Mouse (Mus musculus): ENCODE results near the gene Traf3ip3. TPM values are rescaled to one million over a fixed set of nuclear protein-coding genes. Genes with fewer than 3 reads are reported as not detected.

The Traf3ip3 gene
- polyA plus RNA-seq, 1 experiment from 2014 or later = 3.0 TPM

DNA sequence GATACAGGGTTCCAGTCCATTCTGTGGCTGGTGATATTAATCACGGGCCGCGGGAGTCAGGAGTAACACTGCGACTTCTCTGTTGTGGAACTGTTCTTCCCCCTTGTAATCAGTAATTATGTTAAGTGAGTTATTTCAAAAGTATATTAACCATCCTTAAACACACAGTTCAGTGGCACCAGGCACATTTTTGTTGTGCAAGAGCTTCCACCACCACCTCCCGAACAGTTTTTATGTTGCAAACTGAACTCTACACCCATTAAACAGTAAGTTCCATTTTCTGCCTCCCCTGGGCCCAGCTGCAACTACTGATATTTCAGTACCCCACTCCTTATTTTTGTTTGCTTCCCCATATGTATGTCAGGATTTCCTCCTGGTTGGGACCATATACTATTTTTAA lies 28.1 kb upstream of the Traf3ip3 start:
- TF ChIP-seq EP300 (IDR thresholded peaks at IDR 0.05) (no peak), CTCF (IDR thresholded peaks at IDR 0.05) (no peak)
- no peaks in the 10 kb centered on the region for H3K9me3 ChIP-seq (ENCODE audit: low read length)
- H3K9ac ChIP-seq (replicated peaks; ENCODE audit: low read depth) = no peak overlapping the region
- H3K27me3 ChIP-seq (replicated peaks; ENCODE audit: insufficient read depth, low read length) = no peaks in the 10 kb centered on the region
- ATAC-seq = no peak
- H3K4me2 ChIP-seq (replicated peaks; ENCODE audit: low read depth, low read length) = no peak overlapping the region
- no peak overlapping the region for H3K4me3 ChIP-seq (ENCODE audit: low read depth, low read length)
- no peaks in the 10 kb centered on the region for H3K36me3 ChIP-seq (ENCODE audit: insufficient read depth, low read length)
- peaks cover 7% of the 10 kb centered on the region; the same call in 1 of the 2 replicates for H3K4me1 ChIP-seq (ENCODE audit: insufficient read depth, low read depth, low read length)
- WGBS = 78% methylated on average over 5 of the region's 5 CpGs
- H3K27ac ChIP-seq (ENCODE audit: low read length) = no peak overlapping the region
- no peak for DNase-seq (ENCODE audit: low spot score)

DNA sequence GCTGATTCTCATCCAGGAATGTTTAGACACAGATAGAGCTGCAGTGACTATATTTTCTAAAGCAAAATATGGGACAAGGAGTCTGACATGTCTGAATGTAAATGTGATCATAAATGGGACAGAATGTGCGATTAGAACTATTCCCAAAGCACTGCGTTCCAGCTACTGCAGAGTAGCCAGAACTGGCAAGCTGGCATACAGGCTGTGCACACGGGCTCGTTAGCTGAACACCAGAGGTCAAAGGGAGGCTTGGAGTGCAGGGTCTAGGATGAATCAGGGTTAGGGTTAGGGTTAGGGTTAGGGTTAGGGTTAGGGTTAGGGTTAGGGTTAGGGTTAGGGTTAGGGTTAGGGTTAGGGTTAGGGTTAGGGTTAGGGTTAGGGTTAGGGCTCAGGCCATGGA lies 26.0 kb upstream of the Traf3ip3 start:
- Histone ChIP-seq H3K27me3 (replicated peaks; ENCODE audit: insufficient read depth, low read length) (no peaks in the 10 kb centered on the region), H3K9me3 (ENCODE audit: low read length) (no peaks in the 10 kb centered on the region), H3K4me2 (replicated peaks; ENCODE audit: low read depth, low read length) (no peak overlapping the region), H3K36me3 (ENCODE audit: insufficient read depth, low read length) (no peaks in the 10 kb centered on the region), H3K4me3 (ENCODE audit: low read depth, low read length) (no peak overlapping the region), H3K9ac (replicated peaks; ENCODE audit: low read depth) (no peak overlapping the region), H3K27ac (ENCODE audit: low read length) (no peak overlapping the region), H3K4me1 (ENCODE audit: insufficient read depth, low read depth, low read length) (peaks cover 7% of the 10 kb centered on the region; the same call in 1 of the 2 replicates)
- WGBS = 74% methylated on average over 4 of the region's 4 CpGs
- ATAC-seq = no peak
- TF ChIP-seq CTCF (IDR thresholded peaks at IDR 0.05) (no peak), EP300 (IDR thresholded peaks at IDR 0.05) (no peak)
- no peak for DNase-seq (ENCODE audit: low spot score)

DNA sequence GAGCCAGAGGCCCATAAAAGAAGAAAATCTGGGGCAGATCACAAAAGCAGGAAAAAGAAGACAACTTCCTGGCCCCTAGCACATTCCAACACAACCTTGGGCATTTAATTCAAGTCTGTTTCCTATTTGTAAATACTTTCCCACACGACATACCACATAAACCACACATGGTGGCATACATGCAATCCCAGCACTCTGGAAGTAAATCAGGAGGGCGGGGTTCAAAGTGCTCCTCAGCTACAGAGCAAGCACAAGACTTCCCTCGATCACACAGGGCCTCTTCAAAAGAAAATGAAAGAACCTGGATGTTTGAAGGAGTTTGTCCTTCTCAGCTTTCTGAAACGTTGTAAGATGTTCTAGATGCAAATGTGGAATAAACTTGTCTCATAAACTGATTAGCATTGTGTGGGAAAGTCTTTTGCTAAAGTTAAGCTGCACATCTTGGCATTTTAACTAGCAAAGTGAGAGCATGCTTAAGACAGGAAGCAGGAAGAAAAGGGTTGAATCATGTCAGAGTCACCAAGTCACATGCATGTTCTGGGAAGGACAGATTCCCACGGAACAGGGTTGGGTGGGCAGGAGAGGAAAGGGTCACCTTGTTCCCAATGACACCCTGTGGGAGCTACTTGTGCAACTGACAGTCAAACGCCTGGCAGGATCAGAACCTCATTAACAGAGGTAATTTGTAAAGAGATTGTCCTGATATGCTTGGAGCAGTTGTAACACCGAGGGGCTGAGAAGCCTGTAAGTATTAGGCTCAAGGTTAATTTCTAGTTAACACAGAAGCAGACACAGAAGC lies 25.4 kb upstream of the Traf3ip3 start:
- H3K9me3 ChIP-seq (ENCODE audit: low read length) = no peaks in the 10 kb centered on the region
- WGBS = 32% methylated on average over 7 of the region's 7 CpGs
- H3K4me3 ChIP-seq (ENCODE audit: low read depth, low read length) = no peak overlapping the region
- no peaks in the 10 kb centered on the region for H3K36me3 ChIP-seq (ENCODE audit: insufficient read depth, low read length)
- peak overlapping the region; percentile 14; the same call in 1 of the 2 replicates for H3K27ac ChIP-seq (ENCODE audit: low read length)
- ATAC-seq (no peak), DNase-seq (ENCODE audit: low spot score) (peak; percentile 28)
- H3K9ac ChIP-seq (replicated peaks; ENCODE audit: low read depth) = no peak overlapping the region
- H3K4me2 ChIP-seq (replicated peaks; ENCODE audit: low read depth, low read length) = no peak overlapping the region
- peaks cover 7% of the 10 kb centered on the region; the same call in 1 of the 2 replicates for H3K4me1 ChIP-seq (ENCODE audit: insufficient read depth, low read depth, low read length)
- TF ChIP-seq CTCF (IDR thresholded peaks at IDR 0.05) (no peak), EP300 (IDR thresholded peaks at IDR 0.05) (no peak)
- H3K27me3 ChIP-seq (replicated peaks; ENCODE audit: insufficient read depth, low read length) = no peaks in the 10 kb centered on the region

- Histone ChIP-seq H3K27ac (ENCODE audit: low read length) (no peak overlapping the region), H3K4me2 (replicated peaks; ENCODE audit: low read depth, low read length) (no peak overlapping the region)
Measured at GRCm38 (mm10) chr1:193226114-193226513, 24.6 kb upstream of the Traf3ip3 start.

GRCm38 (mm10) chr1:193225531-193225930 lies 24.0 kb upstream of the Traf3ip3 start:
- H3K4me1 ChIP-seq (ENCODE audit: insufficient read depth, low read depth, low read length) = peaks cover 7% of the 10 kb centered on the region; the same call in 1 of the 2 replicates
- H3K9me3 ChIP-seq (ENCODE audit: low read length) = no peaks in the 10 kb centered on the region
- 57% methylated on average over 3 of the region's 3 CpGs for WGBS
- no peak for DNase-seq (ENCODE audit: low spot score)
- H3K4me3 ChIP-seq (ENCODE audit: low read depth, low read length) = no peak overlapping the region
- no peak overlapping the region for H3K9ac ChIP-seq (replicated peaks; ENCODE audit: low read depth)
- TF ChIP-seq CTCF (IDR thresholded peaks at IDR 0.05) (no peak), EP300 (IDR thresholded peaks at IDR 0.05) (no peak)
- H3K4me2 ChIP-seq (replicated peaks; ENCODE audit: low read depth, low read length) = no peak overlapping the region
- no peak for ATAC-seq
- H3K27ac ChIP-seq (ENCODE audit: low read length) = no peak overlapping the region
- no peaks in the 10 kb centered on the region for H3K36me3 ChIP-seq (ENCODE audit: insufficient read depth, low read length)
- H3K27me3 ChIP-seq (replicated peaks; ENCODE audit: insufficient read depth, low read length) = no peaks in the 10 kb centered on the region

More at GRCm38 (mm10) chr1:193226114-193226513, 24.6 kb upstream of the Traf3ip3 start:
- H3K9me3 ChIP-seq (ENCODE audit: low read length) = no peaks in the 10 kb centered on the region
- no peak for ATAC-seq
- TF ChIP-seq EP300 (IDR thresholded peaks at IDR 0.05) = no peak
- no peak for TF ChIP-seq CTCF (IDR thresholded peaks at IDR 0.05)
- 85% methylated on average over 4 of the region's 4 CpGs for WGBS
- peaks cover 7% of the 10 kb centered on the region; the same call in 1 of the 2 replicates for H3K4me1 ChIP-seq (ENCODE audit: insufficient read depth, low read depth, low read length)
- H3K9ac ChIP-seq (replicated peaks; ENCODE audit: low read depth) = no peak overlapping the region
- no peaks in the 10 kb centered on the region for H3K27me3 ChIP-seq (replicated peaks; ENCODE audit: insufficient read depth, low read length)
- no peak for DNase-seq (ENCODE audit: low spot score)
- H3K36me3 ChIP-seq (ENCODE audit: insufficient read depth, low read length) = no peaks in the 10 kb centered on the region
- H3K4me3 ChIP-seq (ENCODE audit: low read depth, low read length) = no peak overlapping the region

DNA sequence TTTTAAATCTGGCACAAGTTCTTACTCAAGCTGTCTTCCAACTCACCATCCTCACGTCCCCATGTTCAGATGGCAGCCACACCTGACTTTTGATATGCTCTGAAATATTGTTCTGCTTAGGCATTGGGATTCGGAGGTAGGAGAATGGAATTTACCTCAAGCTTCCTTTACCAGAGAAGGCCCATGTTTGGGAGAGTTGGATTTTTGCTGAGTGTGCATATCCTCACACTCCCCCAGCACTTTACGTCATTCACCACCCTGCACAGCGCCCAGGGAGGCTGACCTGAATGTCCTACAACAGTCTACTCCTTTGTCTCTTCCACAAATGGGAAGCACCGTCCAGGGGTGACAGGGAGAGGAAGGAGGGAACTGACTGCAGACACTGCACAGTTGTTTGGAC lies 18.9 kb upstream of the Traf3ip3 start:
- WGBS = 54% methylated on average over 5 of the region's 5 CpGs

More for the DNA sequence above, 18.9 kb upstream of the Traf3ip3 start:
- no peaks in the 10 kb centered on the region for H3K36me3 ChIP-seq (ENCODE audit: insufficient read depth, low read length)
- H3K4me1 ChIP-seq (ENCODE audit: insufficient read depth, low read depth, low read length) = no peaks in the 10 kb centered on the region
- no peak overlapping the region for H3K4me3 ChIP-seq (ENCODE audit: low read depth, low read length)
- no peak overlapping the region for H3K4me2 ChIP-seq (replicated peaks; ENCODE audit: low read depth, low read length)
- TF ChIP-seq CTCF (IDR thresholded peaks at IDR 0.05) = no peak
- TF ChIP-seq EP300 (IDR thresholded peaks at IDR 0.05) = no peak
- H3K27me3 ChIP-seq (replicated peaks; ENCODE audit: insufficient read depth, low read length) = no peaks in the 10 kb centered on the region
- no peak overlapping the region for H3K27ac ChIP-seq (ENCODE audit: low read length)
- ATAC-seq = no peak
- DNase-seq (ENCODE audit: low spot score) = no peak
- no peaks in the 10 kb centered on the region for H3K9me3 ChIP-seq (ENCODE audit: low read length)
- no peak overlapping the region for H3K9ac ChIP-seq (replicated peaks; ENCODE audit: low read depth)

Measured in lung, postnatal 0 days (tissue).